9 mouse cellular contexts compared by ENCODE assay signal in genomic region chr11:114477365-114477764, GRCm38 (mm10).
DNase-seq lines count a peak whose midpoint lies in the region; ATAC-seq and TF ChIP-seq lines count a peak whose summit lies in the region.
"Had no signal": no experiment of that assay in that cellular context is flagged by ENCODE, and none has a peak within 500 bp of the region (broad histone marks: within the 10 kb centered on the region; RNA-seq: fewer than 3 reads in every experiment).

No protein-coding gene starts in this region.

- peaks cover 34% of the 10 kb centered on the region for H3K27me3 ChIP-seq in kidney, embryonic 15.5 days
- peaks cover 30% of the 10 kb centered on the region for H3K27me3 ChIP-seq in E14TG2a.4 (ENCODE audit: insufficient read depth, low read length)
- peaks cover 30% of the 10 kb centered on the region for H3K27me3 ChIP-seq in embryonic facial prominence, embryonic 10.5 days (replicated peaks; ENCODE audit: low read depth, poor library complexity, severe bottlenecking)

- 73% methylated on average over 3 of the region's 3 CpGs for WGBS in kidney, embryonic 15.5 days
- WGBS in embryonic facial prominence, embryonic 10.5 days, result 62% methylated on average over 3 of the region's 3 CpGs

- peak; percentile 25 for DNase-seq in CD4-positive, CD25-positive, alpha-beta regulatory T cell, adult 2 months (ENCODE audit: low read depth, low spot score)
- DNase-seq in kidney, postnatal 10 days, result peak; percentile 24
- DNase-seq in embryonic facial prominence, embryonic 10.5 days (ENCODE audit: low spot score), result peak; percentile 47
- DNase-seq in adipocyte (ENCODE audit: low spot score), result no peak
- no peak for DNase-seq in left cerebral cortex, postnatal 36 days (ENCODE audit: low spot score in 2 of 2)

- intact Hi-C loops in left cerebral cortex, postnatal 36 days (cut with DNase I), result no loop called here

- H3K9me3 ChIP-seq in kidney, embryonic 15.5 days (replicated peaks), result no peaks in the 10 kb centered on the region
- no peaks in the 10 kb centered on the region for H3K9me3 ChIP-seq in E14TG2a.4 (ENCODE audit: low read length)
- no peaks in the 10 kb centered on the region for H3K9me3 ChIP-seq in embryonic facial prominence, embryonic 10.5 days

- peak; percentile 36 for TF ChIP-seq CTCF in E14TG2a.4 (conservative IDR thresholded peaks at IDR 0.05; ENCODE audit: low read length)

- H3K4me2 ChIP-seq in kidney, embryonic 15.5 days, result no peak overlapping the region

- no peak for ATAC-seq in CD4-positive, CD25-positive, alpha-beta regulatory T cell, adult 4 months
- no peak for ATAC-seq in kidney, embryonic 15.5 days (replicated peaks; ENCODE audit: low FRiP score)

- H3K4me3 ChIP-seq in kidney, embryonic 15.5 days (replicated peaks), result no peak overlapping the region
- no peak overlapping the region for H3K4me3 ChIP-seq in E14TG2a.4 (replicated peaks; ENCODE audit: low read length)
- H3K4me3 ChIP-seq in embryonic facial prominence, embryonic 10.5 days, result no peak overlapping the region
- H3K4me3 ChIP-seq: megakaryocyte, embryonic 14.5 days had no signal

- no peaks in the 10 kb centered on the region for H3K36me3 ChIP-seq in kidney, embryonic 15.5 days
- no peaks in the 10 kb centered on the region for H3K36me3 ChIP-seq in E14TG2a.4 (ENCODE audit: insufficient read depth, low read length)
- H3K36me3 ChIP-seq in embryonic facial prominence, embryonic 10.5 days (replicated peaks), result no peaks in the 10 kb centered on the region

- peaks cover 14% of the 10 kb centered on the region for H3K4me1 ChIP-seq in kidney, embryonic 15.5 days
- peaks cover 30% of the 10 kb centered on the region for H3K4me1 ChIP-seq in E14TG2a.4 (replicated peaks; ENCODE audit: low read depth, low read length)
- H3K4me1 ChIP-seq in embryonic facial prominence, embryonic 10.5 days, result peaks cover 45% of the 10 kb centered on the region

- no peak overlapping the region for H3K27ac ChIP-seq in kidney, embryonic 15.5 days
- H3K27ac ChIP-seq in embryonic facial prominence, embryonic 10.5 days (replicated peaks), result no peak overlapping the region

- H3K9ac ChIP-seq in kidney, embryonic 15.5 days, result no peak overlapping the region

Comparison
In these comparisons a context has a peak if more than half of its experiments do, and no peak if none do; other contexts are left out.
1. DNase-seq: peak in CD4-positive, CD25-positive, alpha-beta regulatory T cell, adult 2 months (single experiment), kidney, postnatal 10 days (single experiment) and embryonic facial prominence, embryonic 10.5 days (single experiment); none in adipocyte (single experiment) and left cerebral cortex, postnatal 36 days (0 of 2).